Mouse (Mus musculus) adipocyte (in vitro differentiated cells): Measurements from ENCODE around the gene Cebpzos.
A peak's percentile ranks its signal among the peaks of the same experiment; 100 is the strongest.

Experiments used
- DNase-seq: peaks from one replicate; pipeline ENCODE4 v3.0.0-alpha.2; 2016; ENCODE audit warnings: low spot score

Gene Cebpzos

DNA sequence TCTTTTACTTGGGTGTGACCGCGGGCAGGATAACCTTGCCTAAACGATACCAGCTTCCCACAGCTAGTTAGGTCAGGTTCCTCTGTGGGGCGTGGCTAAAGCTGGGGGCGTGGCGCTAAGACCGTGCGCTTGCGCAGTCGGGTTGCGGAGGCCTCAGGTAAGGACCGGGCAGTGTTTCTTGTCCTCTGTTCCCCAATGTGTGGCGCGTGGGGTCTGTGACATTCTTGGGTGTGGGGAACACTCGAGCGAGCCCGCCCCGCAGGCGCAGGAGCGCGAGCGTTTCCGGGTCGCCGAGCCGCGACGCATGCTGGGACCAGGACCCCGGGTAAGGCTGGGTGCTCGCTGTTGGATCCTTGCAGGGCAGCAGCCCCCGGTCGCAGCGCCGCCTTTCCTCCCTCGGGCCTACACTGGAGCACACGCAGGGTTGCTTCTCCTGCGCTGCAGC, at the start of gene Cebpzos:
Gene Cebpzos, plus strand, starts transcription at position 132 of the 445 bp plus-strand sequence.
- peak; percentile 91 for DNase-seq

DNA sequence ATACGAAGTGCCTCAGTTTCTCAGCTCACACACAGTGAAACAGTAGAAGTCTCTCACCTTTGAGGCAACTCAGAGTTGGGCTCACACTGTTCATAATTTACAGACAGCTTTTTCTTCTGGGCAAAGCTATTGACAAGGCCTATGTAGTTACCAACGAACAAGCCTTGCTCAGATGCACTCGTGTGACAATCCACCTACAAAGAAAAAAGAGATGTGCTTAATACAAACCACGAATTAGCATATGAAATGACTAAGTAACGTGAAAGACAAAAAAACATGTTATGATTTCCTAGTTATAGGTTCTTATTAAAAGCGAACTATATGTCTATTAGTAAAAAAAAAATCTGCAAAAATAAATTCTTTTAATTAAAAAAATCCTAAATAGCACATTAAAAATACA, 42.4 kb upstream of the Cebpzos start:
- no peak for DNase-seq

DNA sequence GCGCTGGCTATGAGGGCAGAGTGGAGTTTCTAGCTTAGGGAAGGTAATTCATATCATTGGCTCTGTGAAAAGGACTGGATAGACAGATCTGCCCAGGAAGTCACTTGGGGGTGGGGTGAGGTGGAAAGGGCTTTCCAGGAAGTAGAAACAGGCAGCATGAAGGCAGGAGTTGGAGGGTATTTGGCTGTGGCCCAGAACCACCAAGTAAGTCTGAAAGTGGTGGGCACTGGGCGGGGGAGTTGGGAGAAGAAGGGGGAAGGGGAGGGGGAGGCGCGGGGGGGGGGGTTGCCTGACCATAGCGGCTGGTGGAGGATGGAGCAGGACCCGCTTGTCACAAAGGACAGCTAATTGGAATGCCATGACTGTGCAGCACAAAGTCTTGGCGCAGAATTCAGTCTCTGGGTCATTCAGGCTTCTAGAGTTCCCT, 34.4 kb upstream of the Cebpzos start:
- DNase-seq, result peak; percentile 10

DNA sequence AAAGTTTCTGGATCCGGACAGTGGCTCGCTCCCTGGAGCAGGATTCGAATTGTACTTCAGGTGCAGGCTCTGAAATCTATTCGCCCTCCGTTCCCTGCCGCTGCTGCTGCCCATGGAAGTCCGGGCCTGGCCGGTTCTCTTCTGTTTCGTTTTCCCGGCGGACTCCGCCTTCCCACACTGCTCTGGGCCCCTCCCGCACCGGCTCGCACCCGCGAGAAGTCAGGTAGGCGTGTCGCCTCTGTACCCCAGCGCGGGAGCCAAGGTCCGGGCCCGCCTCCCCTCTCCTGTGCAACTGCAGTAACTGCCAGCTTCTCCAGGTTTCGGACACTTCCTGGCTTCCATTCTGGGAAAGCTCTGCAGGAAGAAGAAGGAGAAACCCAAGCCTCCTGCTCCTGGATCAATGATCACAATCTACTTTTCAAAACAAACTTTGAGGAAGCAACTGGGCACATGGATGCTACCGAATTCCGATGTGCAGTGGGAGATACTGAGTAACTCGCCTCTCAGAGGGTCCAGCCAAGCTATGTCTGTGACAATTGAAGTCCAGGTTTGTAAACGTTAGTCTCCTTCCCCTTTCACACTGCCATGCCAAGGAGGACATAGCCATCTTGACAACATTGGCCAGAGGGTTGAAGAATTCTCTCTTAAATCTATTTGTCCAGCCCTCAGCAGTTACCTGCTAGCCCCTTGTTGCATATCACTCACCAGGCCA, 33.7 kb upstream of the Cebpzos start, which contains the start of gene Eif2ak2:
Gene Eif2ak2, minus strand, starts transcription at position 173 of the 712 bp plus-strand sequence.
- DNase-seq, result peak; percentile 91

- no peak for DNase-seq
These were observed 33.0 kb upstream of the Cebpzos start for GRCm38 (mm10) chr17:78883291-78883690.

DNA sequence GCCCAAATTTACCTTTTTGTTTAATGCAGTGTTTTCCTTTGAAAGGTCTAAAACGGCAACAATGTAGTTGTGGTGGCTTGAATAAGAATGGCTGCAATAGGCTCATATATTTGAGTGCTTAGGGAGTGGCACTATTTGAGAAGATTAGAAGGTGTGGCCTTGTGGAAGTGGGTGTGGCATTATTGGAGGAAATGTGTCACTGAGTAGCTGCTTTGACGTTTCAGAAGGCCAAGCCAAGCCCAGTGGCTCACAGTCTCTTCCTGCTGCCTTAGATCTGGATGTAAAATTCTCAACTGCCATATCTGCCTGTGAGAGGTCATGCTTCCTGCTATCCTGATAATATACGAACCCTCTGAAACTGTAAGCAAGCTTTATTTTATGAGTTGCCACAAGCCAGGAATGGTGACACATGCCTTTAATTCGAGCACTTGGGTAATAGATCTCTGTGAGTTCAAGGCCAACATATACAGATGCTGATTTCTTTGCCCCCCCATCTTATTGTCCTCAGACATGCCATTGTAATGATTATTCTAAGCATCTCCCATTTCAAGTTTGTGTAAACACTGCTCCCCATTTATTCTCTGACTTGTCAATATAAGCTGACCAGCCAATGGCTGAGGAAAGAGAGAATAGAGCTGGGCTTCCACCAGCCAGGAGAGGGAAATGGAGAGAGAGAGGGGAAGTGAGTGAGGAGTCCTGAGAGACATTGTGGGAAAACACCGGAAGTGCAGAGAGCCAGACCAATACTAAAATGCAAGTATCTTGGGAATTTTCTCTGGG, 30.8 kb upstream of the Cebpzos start:
- no peak for DNase-seq

DNA sequence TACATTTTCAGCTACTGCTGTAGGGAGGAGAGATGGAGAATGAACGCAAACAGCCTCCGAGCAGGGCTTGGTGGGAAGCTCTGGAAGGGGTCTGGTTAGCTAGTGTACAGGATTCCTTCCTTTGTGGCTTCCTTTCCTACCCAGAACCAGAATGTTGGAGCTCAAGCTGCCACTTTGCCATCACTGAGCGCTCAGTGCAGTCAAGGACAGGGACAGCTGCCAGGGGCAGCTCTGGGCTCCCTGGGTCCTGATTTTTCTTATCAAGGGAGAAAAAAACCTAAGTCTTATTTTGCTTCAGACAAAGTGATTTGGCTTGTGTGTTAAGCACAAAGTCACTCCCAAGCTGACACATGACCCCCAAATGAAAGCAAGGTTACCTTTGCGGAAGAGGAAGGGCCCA, 27.7 kb upstream of the Cebpzos start:
- DNase-seq, result no peak

GRCm38 (mm10) chr17:78889184-78889583, 27.1 kb upstream of the Cebpzos start:
- no peak for DNase-seq

DNA sequence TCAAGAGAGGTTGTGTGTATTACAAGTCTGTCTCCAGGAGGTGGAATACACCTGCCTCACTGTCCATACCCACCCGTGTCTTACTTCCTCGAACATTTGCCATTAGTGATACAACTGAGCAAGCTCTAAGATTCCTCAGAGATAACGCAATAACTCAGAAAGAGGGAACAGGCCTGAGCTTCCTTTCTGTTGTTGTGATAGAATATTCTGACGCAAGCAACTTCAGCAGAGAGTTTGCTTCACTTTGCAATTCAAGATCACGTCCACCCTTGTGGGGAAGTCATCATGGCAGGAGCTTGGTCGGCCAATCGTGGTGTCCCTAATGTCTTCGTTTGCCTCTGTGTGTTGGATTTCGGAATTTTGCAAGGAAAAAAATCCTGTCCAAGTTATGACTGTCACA, 25.3 kb upstream of the Cebpzos start:
- DNase-seq, result no peak

- DNase-seq, result no peak
These were observed 21.3 kb upstream of the Cebpzos start for GRCm38 (mm10) chr17:78894991-78895390.

- DNase-seq, result peak; percentile 79
These were observed 20.9 kb upstream of the Cebpzos start for GRCm38 (mm10) chr17:78895394-78895793.

DNA sequence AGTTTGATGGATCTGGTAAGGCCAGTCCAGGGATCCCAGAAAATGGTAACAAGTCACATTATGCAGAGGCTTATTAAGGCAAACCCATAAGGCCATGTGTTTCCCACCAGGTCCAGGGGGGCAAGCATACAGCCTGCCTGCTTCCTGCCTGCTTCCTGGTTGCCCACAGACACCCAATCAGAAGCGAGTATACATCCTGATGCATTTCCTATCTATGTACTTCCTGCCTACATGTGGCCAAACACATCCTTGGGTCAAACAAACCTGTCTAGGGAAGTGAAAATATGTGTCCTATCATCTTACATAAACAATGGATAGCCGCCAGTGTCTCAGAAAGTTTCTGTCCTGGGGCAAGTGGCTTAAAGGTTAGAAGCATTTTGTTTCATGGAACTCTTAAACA, 13.1 kb upstream of the Cebpzos start:
- DNase-seq, result no peak

DNA sequence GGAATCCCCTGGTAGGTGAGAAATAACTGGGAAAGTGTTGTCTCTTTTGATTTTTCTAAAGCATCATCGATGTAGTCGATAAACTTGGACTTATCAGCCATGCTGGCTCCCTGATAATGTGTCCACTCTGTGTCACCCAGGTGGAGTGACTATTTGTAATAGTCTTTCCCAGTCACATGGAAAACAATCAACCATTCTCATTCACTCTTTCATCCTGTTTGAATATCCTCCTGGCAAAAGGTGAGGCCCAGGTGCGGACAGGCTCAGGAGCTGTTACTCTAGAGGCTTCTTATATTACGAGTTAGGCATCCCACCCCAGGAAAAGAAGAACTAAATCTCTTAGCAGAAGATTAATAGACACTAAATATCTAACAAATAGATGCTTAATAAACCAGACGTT, 9.4 kb upstream of the Cebpzos start, which contains the start of gene Sult6b1:
Gene Sult6b1, minus strand, starts transcription at position 101 of the 400 bp plus-strand sequence.
- no peak for DNase-seq

- no peak for DNase-seq
These were observed 6.9 kb upstream of the Cebpzos start for GRCm38 (mm10) chr17:78909374-78909773.

GRCm38 (mm10) chr17:78912861-78913281, 3.4 kb upstream of the Cebpzos start:
- DNase-seq, result no peak

- no peak for DNase-seq
These were observed 2.4 kb upstream of the Cebpzos start for GRCm38 (mm10) chr17:78913921-78914320.

GRCm38 (mm10) chr17:78915772-78916171, 528 bp upstream of the Cebpzos start:
- peak; percentile 46 for DNase-seq

GRCm38 (mm10) chr17:78916899-78917298, 599 bp downstream of the Cebpzos start:
- no peak for DNase-seq

- no peak for DNase-seq
These were observed 1.4 kb downstream of the Cebpzos start for GRCm38 (mm10) chr17:78917696-78918095.

GRCm38 (mm10) chr17:78935857-78936256, 19.6 kb downstream of the Cebpzos start:
- DNase-seq, result no peak

DNA sequence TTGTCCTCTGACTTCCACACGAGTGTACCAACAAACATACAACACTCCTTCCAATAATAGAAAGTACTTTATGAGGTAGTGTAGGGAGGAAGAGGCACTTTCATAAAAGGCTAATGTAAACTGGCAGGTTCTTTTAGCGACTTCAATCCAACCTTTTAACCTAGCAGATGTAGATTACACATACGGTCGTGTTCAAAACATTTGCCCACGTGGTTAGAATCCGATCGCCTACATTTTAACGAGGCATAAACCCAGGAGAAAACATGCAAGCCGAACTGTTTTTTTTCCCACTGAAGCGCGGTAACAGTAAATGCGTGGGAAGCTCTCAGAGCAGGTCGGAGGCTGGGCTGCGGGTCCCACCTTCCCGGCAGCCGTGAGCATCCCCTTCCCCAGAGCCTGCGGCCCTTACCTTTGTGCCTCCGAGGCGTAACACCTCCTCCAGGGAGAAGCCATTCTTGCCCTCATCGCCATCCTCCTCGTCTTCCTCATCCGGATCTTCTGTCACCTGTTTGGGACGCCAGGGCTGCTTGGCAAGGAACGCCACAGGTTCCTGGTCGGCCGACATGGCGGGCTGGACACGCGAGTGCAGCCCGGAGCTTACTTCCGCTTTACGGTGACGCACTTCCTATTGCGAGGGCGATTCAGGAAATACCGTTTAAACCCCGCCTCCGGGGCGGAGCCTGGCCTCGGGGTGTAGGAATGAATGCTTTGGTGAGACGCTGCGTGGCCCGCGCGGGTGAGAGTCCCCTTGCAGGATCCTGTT, 20.3 kb downstream of the Cebpzos start, which contains the start of the genes Cebpz and Ndufaf7:
Gene Cebpz, minus strand, starts transcription at position 601 of the 763 bp plus-strand sequence.
Gene Ndufaf7, plus strand, starts transcription at position 671 of the 763 bp plus-strand sequence.
- DNase-seq, result peak; percentile 99

- DNase-seq, result no peak
These were observed 21.0 kb downstream of the Cebpzos start for GRCm38 (mm10) chr17:78937229-78937853.
